Mouse (Mus musculus): ENCODE measurements around the gene Tipin.

Gene Tipin

GRCm38 (mm10) chr9:64343656-64344055 is 62.3 kb downstream of the Tipin start:
- DNase-seq (ENCODE audit: low read depth, low spot score) = no peak

GRCm38 (mm10) chr9:64345931-64346330 is 64.5 kb downstream of the Tipin start:
- no peak for DNase-seq (ENCODE audit: low read depth, low spot score)

GRCm38 (mm10) chr9:64347377-64347776 is 66.0 kb downstream of the Tipin start:
- DNase-seq (ENCODE audit: low read depth, low spot score) = peak; percentile 20

- no peak for DNase-seq (ENCODE audit: low read depth, low spot score)
Observed at GRCm38 (mm10) chr9:64349490-64349889, 68.1 kb downstream of the Tipin start.

GRCm38 (mm10) chr9:64351191-64351590 is 69.8 kb downstream of the Tipin start:
- no peak for DNase-seq (ENCODE audit: low read depth, low spot score)

Data from brain, embryonic 18.5 days (tissue).